Mouse (Mus musculus) WW6 (cell line): ENCODE measurements at regions not wholly inside any gene's neighbourhood (a gene's known extent, or its start where the extent isn't known, plus 50 kb on each side); places are given as distances from the start of the nearest gene placed in this dataset.
A peak's percentile ranks its signal among the peaks of the same experiment; 100 is the strongest.
"Not testable (repeated sequence)": the region's sequence is repeated elsewhere in the genome, so short reads cannot be mapped to it uniquely, and the experiment has no call there.

Source experiments
- DNase-seq: peaks from one replicate; pipeline ENCODE4 v3.0.0-alpha.2; 2013; ENCODE audit warnings: low read depth, low spot score

DNA sequence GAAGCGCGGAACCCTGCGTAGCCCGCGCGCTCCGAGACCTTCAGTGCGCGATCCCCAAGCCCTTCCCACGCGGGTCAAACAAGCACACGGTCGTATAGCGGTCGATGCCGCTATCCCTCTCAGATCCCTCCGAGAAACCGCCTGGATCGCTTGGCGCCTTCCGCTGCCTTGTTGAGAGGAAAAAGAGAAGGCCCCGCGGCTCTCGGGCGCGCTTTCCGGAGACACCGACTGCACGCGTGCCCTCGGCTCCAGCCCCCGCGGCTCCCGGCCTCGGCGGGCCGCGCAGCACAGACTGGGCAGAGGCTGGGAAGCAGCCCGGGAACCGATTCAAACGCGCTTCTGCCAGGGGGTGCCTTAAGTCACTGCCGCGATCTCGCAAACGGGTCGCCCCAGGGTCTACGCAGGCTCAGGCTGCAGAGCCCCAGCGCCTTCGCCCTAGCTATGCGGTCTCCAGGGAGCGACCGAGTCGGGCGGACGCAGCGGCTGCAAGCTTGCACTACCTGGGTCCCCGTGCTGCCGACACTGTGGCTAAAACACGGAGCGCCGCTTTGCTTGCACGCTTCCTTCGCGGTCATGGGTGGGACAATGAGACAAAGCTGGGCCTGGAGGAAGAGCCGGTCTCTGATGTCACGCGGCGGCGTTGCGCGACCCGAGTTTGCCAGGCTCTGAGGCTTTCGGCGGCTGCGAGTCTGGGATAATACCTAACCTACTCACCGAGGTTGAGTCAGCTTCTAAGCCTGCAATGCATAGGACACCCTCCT lies 87.3 kb downstream of the Crisp4 start:
- peak; percentile 22 for DNase-seq

- no peak for DNase-seq
Observed at GRCm38 (mm10) chr1:18057646-18058210, 88.0 kb downstream of the Crisp4 start.

DNA sequence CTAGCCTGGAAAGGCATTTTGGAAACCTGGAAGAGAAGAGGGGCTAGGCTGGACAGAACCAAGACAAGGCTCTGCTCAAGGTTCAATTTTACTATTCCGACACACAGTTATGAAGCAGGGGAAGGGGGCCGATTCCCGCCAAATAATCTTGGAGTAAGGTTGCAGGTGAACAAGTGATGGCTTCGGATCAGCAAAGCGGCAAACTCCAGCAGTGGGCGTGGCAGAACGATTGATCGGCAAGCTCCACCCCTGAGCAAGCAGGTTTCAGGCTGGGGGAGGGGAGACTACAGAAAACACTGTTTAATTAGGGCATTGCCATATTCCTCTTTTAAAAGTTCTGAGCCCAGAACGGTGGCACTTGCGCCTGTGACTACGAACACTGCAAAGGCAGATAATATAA lies 88.7 kb downstream of the Crisp4 start:
- DNase-seq = not testable (repeated sequence)

DNA sequence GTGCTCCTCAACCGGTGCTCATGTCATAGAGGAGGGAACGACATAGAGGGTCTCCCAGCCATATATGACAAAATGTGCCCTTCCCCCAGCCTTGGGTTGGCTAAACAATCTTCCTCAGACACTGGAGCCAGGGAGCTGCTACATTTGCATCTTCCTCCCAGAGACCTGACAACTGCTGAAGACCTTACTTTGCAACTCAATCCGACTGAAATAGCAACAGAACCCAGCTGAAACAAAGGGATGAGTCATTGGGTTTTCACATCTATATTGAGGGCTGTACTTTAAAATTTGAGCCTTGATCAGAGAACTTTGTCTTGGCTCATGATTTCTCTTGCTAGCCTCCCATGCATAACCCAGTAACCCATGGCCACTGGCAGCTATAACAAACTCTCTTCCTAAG lies 115.5 kb downstream of the Crisp4 start:
- DNase-seq = no peak

GRCm38 (mm10) chr1:18012941-18013340 lies 132.8 kb downstream of the Crisp4 start:
- DNase-seq = not testable (repeated sequence)

- no peak for DNase-seq
Observed at GRCm38 (mm10) chr1:17980604-17981003, 165.1 kb downstream of the Crisp4 start.

- no peak for DNase-seq
Observed at GRCm38 (mm10) chr1:17978086-17978485, 167.6 kb downstream of the Crisp4 start.

GRCm38 (mm10) chr1:17956881-17957280 lies 188.8 kb downstream of the Crisp4 start:
- not testable (repeated sequence) for DNase-seq

- peak; percentile 38 for DNase-seq
Observed at GRCm38 (mm10) chr1:17932108-17932810, 213.4 kb downstream of the Crisp4 start.
